Mouse (Mus musculus) adipocyte (in vitro differentiated cells): ENCODE results near the gene Glce.

ENCODE experiments used
- DNase-seq: peaks from one replicate; pipeline ENCODE4 v3.0.0-alpha.2; 2016; ENCODE audit warnings: low spot score

The Glce gene

DNA sequence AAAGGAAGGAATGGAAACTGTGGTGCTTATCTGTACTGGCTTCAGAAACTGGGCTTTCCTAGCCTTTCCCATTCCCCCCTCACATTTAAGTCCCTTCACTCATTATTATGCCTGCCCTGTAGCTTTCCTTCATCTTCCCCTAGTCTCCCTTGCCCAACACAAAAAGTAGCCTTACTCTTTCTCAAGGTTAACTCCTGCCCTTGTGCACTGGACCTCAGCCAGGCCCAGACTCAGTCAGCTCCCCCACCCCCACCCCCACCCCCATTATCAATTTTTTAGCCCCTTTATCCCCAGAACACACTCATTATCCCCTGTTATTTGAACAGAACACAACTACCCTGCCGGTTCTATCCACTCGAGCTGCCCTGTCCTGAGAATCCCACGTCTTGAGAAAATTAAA lies 1.0 kb upstream of the Glce start:
- DNase-seq, result no peak

DNA sequence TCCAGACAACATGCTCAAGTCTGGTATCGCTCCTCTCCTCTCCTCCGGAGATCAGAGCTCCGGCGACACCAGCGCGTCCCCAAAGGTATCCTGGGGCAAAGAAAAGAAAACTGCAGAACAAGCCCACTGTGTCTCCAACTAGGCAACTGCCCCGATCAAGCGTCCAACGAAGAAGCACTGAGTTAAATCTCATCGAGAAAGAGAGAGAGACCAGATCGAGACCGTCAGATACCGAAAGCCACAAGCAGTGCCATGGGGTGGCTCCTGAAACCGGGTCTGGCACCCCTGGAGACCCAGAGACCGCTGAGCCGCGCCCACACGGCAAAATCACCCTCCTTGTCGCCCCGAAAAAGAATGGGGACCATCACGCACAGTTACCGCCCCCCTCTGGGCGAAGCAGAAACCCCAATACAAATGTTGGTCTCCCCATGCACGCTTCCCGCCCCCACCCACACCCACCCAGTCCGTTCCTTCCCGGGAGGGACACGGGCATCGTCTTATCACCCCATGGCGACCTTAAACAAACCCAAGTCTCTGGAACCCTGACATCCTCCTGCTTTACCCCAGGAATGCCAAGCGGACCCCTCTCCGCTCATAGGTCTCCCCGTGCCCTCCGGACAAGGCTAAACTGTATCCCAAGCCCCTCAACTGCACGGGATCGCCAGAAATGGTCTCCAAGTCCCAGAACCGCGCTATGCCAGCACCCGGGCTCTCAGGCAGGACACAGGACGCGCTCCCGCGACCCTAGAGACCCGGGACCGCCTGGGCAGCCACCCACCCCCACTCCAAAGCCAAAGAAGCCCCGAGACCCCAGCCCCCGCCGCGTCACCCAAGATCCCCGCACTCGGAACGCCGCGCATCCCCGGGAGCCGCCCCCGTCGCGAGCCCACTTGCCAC lies 656 bp downstream of the Glce start:
- peak; percentile 25 for DNase-seq

DNA sequence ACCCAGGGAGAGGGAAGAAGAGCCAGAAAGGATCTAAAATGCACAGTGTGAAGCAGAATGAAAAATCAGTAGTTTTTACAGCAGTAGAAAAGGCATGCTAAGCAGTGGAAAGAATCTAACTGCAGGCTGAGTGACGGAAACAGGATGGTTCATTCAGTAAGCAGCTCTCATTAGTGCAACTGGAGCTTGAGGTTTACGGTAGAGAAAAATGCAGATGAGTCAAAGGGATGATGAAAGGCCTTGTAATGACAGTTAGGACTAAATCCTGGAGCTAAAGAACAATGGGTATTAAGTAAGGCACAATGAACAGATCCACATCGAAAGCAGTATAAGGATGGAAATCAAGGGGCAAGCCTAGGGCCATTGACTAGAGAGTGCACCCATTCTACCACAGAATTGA lies 3.7 kb downstream of the Glce start:
- DNase-seq, result no peak

DNA sequence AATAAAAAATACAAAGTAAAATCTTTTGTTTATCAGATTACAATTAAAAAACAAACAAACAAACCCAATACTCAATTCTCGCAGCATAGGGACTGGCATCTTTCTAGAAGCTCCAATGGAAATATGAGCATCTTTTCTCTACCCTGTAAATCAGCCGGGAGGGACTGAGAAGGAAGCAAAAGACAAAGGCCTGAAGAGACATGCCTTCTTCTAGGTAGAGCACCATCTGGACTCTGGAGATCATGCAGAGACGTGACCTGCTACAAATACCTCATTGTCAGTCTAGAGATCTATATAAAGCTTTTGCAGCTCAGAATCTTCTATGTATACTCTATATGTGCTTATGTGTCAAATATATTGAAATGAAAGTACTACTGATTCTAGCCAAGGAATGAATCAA lies 6.6 kb downstream of the Glce start:
- no peak for DNase-seq

DNA sequence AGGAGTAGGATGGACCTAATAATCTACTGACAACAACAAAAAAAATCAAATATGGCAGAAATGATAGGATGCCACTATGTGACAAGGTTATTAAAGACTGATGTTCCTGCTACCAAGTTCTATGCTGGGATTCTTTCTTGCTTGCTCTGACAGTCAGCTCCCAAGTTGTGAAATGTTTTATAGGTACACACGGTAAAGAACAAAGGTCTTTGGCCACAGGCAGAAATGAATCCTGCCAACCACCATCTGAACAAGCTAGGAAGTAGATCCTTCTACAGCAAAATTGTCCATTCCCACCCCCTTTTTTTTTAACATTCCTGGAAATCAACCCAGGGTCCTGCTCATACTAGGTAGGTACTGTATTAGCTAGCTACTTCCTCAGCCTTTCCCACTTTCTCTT lies 25.9 kb downstream of the Glce start:
- DNase-seq, result no peak

GRCm38 (mm10) chr9:62091604-62092003 lies 30.9 kb downstream of the Glce start:
- DNase-seq, result peak; percentile 61

- no peak for DNase-seq
Measured at GRCm38 (mm10) chr9:62085548-62085947, 36.9 kb downstream of the Glce start.

- DNase-seq, result no peak
Measured at GRCm38 (mm10) chr9:62084896-62085295, 37.6 kb downstream of the Glce start.

DNA sequence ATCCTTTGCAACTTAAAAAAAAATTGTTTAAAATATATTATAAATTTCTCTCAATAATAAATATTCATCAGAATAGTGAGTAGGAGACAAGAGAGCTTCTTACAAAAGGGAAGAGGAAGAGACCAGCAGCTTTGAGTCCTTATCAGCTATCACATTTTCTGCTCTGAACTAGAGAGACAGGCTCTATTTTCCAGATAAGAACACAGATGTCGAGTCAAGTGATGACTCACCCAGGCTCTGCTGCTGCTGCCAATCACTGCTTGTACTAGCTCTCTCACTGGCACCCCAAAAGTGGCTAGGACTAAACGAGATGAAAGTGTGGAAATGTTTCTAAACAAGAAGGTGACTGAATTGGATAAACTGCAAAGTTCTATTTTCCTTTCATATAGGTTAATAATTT lies 39.5 kb downstream of the Glce start:
- DNase-seq, result no peak

GRCm38 (mm10) chr9:62081542-62081941 lies 40.9 kb downstream of the Glce start:
- no peak for DNase-seq

DNA sequence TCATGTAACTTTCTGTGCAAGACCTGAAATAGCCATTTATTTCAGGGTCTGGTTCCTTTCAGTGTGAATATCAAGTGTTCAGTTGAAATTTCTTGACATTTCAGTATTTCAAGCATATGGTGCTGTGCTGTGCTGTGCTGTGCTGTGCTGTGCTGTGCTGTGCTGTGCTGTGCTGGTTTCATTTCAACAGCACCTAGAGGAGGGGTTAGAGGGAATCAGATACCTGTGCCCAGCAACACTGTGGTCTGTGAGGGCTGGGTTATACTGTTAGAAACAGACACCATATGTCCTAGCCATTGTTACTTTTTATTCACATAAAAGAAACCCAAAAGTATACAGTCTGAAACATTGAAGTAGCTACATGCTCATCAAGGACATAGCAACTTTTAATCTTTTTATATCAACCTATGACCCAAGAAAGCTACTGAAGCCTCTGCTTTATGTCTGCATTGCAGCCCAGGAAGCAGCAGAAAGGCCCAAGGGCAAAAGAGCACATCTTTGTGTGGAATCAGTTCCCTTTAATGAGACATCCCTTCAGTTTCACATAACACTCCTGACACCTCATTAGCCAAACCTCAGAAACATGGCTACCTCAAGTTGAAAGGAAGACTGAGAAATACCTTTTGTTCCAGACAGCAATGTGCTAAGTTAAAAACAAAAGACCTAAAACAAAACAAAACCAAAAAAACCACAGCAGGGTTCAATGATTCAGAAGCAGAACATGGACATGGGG lies 42.3 kb downstream of the Glce start:
- no peak for DNase-seq

DNA sequence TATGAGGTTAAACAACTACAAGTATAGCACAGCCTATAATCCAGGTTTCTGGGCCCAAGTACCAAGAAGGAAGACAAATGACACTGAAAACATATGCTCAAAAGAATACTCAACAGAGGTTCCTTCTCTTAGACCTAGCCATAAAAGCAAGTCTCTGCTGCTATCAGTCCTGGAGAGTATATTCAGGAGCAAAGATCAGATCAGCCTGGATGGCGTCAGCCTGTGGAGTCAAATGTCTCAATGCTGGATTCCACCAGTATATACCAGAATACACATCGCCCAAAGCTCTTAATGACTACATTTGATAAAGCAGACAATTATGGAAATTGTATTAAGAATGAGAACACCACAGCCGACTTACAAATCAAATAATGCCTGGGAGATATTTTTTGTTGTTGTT lies 60.2 kb downstream of the Glce start:
- no peak for DNase-seq

DNA sequence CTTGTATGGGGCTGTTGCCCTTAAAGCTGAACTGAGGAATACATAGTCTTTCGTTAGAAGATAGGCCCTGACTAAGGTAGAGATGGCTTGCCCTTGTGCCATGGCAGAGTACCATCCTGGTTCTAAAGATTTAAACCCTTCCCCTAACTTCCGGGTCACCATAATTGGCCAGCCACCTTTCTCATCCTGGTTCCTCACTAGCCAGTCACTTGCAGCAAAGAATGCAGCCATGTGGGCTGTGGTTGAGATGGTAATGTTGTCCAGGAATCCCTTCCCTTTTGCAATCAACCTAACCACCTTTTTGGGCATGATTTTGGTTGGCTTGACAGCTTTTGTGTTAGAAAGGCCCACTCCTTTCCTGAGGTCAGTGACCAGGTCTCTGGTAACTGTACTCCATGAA lies 62.0 kb downstream of the Glce start:
- no peak for DNase-seq

- DNase-seq, result no peak
Measured at GRCm38 (mm10) chr9:62059941-62060340, 62.5 kb downstream of the Glce start.

- peak; percentile 22 for DNase-seq
Measured at GRCm38 (mm10) chr9:62057881-62058506, 64.5 kb downstream of the Glce start.

DNA sequence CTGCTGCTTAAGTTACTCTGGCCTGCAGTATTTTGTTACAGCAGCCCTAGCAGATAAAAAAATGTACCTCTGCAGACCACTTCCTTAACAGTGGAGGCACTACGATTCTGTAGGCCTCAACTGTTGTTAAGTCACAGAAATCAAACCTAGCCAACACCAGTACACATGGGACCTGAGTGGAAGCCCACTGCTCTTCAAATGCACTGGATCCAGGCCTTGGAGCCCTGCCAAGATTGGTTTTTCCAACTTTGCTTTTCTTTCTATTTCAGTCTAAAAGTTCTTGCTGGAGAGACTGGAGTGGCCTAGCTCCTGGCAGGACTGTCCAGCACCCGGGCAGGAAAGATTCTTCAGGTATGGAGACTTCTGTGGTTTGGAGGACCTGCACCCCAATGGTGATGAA lies 66.2 kb downstream of the Glce start:
- no peak for DNase-seq

DNA sequence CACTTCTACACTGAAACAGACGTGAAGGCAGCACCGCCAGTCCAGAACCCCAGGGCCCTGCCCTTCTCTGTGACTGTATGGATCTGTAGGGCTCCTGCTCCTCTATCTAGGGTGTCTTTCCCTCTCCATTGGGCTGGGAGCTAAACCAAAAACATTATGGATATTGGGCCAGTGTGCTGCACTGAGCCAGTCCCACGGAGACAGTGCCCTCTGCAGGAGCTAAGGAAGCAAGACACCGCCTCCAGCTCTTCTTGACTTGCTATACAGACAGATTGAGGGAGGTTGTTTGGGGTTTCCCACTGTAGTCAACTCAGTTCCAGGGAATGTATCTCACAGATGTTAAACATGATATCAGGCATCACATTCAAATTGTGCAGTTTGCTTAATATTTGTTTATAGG lies 71.7 kb downstream of the Glce start:
- peak; percentile 44 for DNase-seq

- DNase-seq, result peak; percentile 59
Measured at GRCm38 (mm10) chr9:62049166-62049565, 73.3 kb downstream of the Glce start.

DNA sequence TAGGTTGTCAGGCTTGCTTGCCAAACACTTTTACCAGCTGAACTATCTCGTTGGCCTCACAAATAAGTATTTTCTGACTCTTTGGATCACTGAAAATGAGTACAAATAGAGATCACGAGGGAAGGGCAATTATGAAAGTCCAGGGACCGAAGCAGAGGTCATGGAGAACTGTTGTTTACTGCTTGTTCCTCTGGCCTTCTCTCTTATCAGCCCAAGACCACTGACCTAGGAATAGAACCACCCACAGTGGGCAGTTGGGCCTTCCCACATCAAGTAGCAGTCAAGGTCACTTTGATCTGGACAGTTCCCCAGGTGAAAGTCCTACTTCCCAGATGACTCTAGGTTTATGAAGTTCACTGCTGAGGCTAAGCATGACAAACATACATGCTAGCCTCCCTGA lies 80.3 kb downstream of the Glce start:
- DNase-seq, result no peak

GRCm38 (mm10) chr9:62040008-62040608 lies 82.3 kb downstream of the Glce start:
- DNase-seq, result peak; percentile 87

- DNase-seq, result no peak
Measured at GRCm38 (mm10) chr9:62035806-62036205, 86.6 kb downstream of the Glce start.

- no peak for DNase-seq
Measured at GRCm38 (mm10) chr9:62032206-62032605, 90.2 kb downstream of the Glce start.

DNA sequence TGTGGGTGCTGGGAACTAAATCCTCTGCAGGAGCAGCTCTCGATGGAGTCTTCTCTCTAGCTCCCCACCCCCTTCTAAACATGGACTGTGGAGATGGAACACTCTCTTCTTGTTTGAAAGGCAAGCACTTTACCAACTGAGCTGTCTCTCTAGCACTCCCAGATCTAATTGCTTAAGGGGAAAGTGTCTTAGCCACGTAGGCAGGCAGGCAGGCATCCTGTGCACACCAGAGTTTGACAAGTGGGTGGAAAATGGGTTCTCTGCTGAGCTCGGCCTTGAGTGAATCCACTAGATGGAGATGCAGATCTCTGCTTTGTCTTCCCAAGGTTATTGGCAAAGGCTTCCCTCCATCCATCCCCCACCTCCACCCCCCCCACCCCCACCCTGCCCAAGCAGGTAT lies 94.4 kb downstream of the Glce start:
- DNase-seq, result no peak
